8 mouse cellular contexts compared by ENCODE assay signal in the genomic region with DNA sequence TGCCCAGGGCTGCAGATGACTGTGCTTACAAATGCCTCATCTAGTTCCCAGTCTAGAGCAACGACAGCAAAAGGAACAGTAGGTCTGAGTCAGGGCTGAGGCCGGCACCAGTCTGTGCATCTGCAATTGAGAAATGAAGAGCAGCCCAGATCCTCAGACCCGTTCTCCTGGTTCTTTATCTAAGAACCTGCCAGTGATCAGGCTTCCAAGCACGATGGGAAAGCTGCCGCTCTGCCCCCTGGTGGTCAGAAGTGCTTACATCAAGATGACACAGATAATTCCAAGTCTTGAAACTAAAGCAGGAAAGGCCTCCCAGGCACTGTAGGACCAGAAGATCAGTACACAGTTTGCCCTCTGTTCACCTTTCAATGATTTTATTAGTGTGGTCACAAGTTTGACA. TPM values are rescaled to one million over a fixed set of nuclear protein-coding genes. Genes with fewer than 3 reads are reported as not detected.
DNase-seq lines count a peak whose midpoint lies in the region; ATAC-seq and TF ChIP-seq lines count a peak whose summit lies in the region.

No protein-coding gene starts in this region.

- peak; percentile 54 for ATAC-seq in Patski
- ATAC-seq in forebrain, embryonic 16.5 days: peak; percentile 74
- peak; percentile 49; the same call in 1 of the 2 replicates for ATAC-seq in hindbrain, embryonic 14.5 days (ENCODE audit: low FRiP score)
- peak; percentile 94 for ATAC-seq in megakaryocyte progenitor cell, adult 5-6 weeks (replicated peaks; ENCODE audit: poor library complexity)

- H3K27me3 ChIP-seq in Patski: no peaks in the 10 kb centered on the region
- H3K27me3 ChIP-seq in forebrain, embryonic 16.5 days (replicated peaks; ENCODE audit: control insufficient read depth, insufficient read depth, low read length): no peaks in the 10 kb centered on the region
- H3K27me3 ChIP-seq in hindbrain, embryonic 14.5 days (ENCODE audit: control insufficient read depth, insufficient read depth, low read length): no peaks in the 10 kb centered on the region

- CTCF ChIA-PET in Patski (lab: Charles Lee): interaction anchor here (1.0 to 1.3 kb wide), 3 partner anchors 11 to 168 kb away, joined by 3 to 5 read pairs (median 4); no protein-coding TSS in a partner anchor

- POLR2A ChIA-PET in Patski (lab: Charles Lee): interaction anchor here (0.5 kb wide), 1 partner anchor 241 kb away, joined by 3 read pairs; no protein-coding TSS in a partner anchor

- 19% methylated on average over 5 of the region's 5 CpGs for WGBS in forebrain, embryonic 16.5 days
- 23% methylated on average over 5 of the region's 5 CpGs for WGBS in hindbrain, embryonic 14.5 days

- H3K4me3 ChIP-seq in forebrain, embryonic 16.5 days (replicated peaks; ENCODE audit: low read length): no peak overlapping the region
- no peak overlapping the region for H3K4me3 ChIP-seq in hindbrain, embryonic 14.5 days (replicated peaks; ENCODE audit: low read length)

- DNase-seq in Patski (ENCODE audit: low read depth, low spot score): no peak
- DNase-seq in cerebellum, adult 11-12 months: peak; percentile 75
- DNase-seq in hindbrain, embryonic 14.5 days (ENCODE audit: low spot score): peak; percentile 94
- DNase-seq in layer of hippocampus, postnatal 14 days (ENCODE audit: low spot score in 2 of 2): peak; percentile 85 to 91
- peak; percentile 79 for DNase-seq in right cerebral cortex, postnatal 25 days
- DNase-seq in urinary bladder, postnatal 4 days (ENCODE audit: low spot score in 2 of 2): peak; percentile 54 to 79

- TF ChIP-seq CTCF in Patski (IDR thresholded peaks at IDR 0.05): peak; percentile 78

- peaks cover 22% of the 10 kb centered on the region for H3K36me3 ChIP-seq in forebrain, embryonic 16.5 days (ENCODE audit: control insufficient read depth, insufficient read depth)
- peaks cover 65% of the 10 kb centered on the region for H3K36me3 ChIP-seq in hindbrain, embryonic 14.5 days (replicated peaks; ENCODE audit: control insufficient read depth, insufficient read depth)

- H3K27ac ChIP-seq in forebrain, embryonic 16.5 days (ENCODE audit: low read length): no peak overlapping the region
- no peak overlapping the region for H3K27ac ChIP-seq in hindbrain, embryonic 14.5 days

- H3K9me3 ChIP-seq in forebrain, embryonic 16.5 days (ENCODE audit: control insufficient read depth, low read length): no peaks in the 10 kb centered on the region
- H3K9me3 ChIP-seq in hindbrain, embryonic 14.5 days (ENCODE audit: control insufficient read depth, low read length): no peaks in the 10 kb centered on the region

- H3K4me1 ChIP-seq in forebrain, embryonic 16.5 days (replicated peaks; ENCODE audit: control insufficient read depth, insufficient read depth, low read length): no peaks in the 10 kb centered on the region
- H3K4me1 ChIP-seq in hindbrain, embryonic 14.5 days (replicated peaks; ENCODE audit: control insufficient read depth, insufficient read depth, low read length): no peaks in the 10 kb centered on the region

- H3K9ac ChIP-seq in forebrain, embryonic 16.5 days (replicated peaks; ENCODE audit: low read depth, low read length): no peak overlapping the region
- no peak overlapping the region for H3K9ac ChIP-seq in hindbrain, embryonic 14.5 days

- no peak overlapping the region for H3K4me2 ChIP-seq in forebrain, embryonic 16.5 days (ENCODE audit: low read length)
- H3K4me2 ChIP-seq in hindbrain, embryonic 14.5 days (replicated peaks): no peak overlapping the region

- in situ Hi-C loops in Patski (cut with MboI; ENCODE audit: low pct_unique_long_range_greater_than_20kb): loop anchor here (10.0 to 25.0 kb wide), 2 partner anchors 383 to 576 kb away; partner anchors contain the start of gene Rps15a

RNA-seq across cellular contexts. Expression of gene Gde1, which starts 17.4 kb away (rescaled TPM):
- polyA plus RNA-seq in Patski (2021): 113 TPM
- 166 and 174 TPM in 2 replicates for polyA plus RNA-seq in forebrain, embryonic 16.5 days (2015; fragmentation: Nextera tagmentation; extraction: Ambion mirVana)
- polyA plus RNA-seq in hindbrain, embryonic 14.5 days (2014; fragmentation: Nextera tagmentation; extraction: Ambion mirVana): 228 and 243 TPM in 2 replicates
- 100 to 1,000 TPM; 247 to 250 TPM for total RNA-seq in layer of hippocampus, postnatal 14 days (2021)
- total RNA-seq in megakaryocyte progenitor cell, adult 5-6 weeks (2015): 44.1 and 48.5 TPM in 2 replicates
- total RNA-seq in megakaryocyte progenitor cell, adult 5-6 weeks (2017): 29.9 and 40.7 TPM in 2 replicates

RNA-seq across cellular contexts. Expression of gene Ccp110, which starts 24.2 kb away (rescaled TPM):
- polyA plus RNA-seq in Patski (2021): 21.3 TPM
- polyA plus RNA-seq in forebrain, embryonic 16.5 days (2015; fragmentation: Nextera tagmentation; extraction: Ambion mirVana): 40.0 and 42.4 TPM in 2 replicates
- 18.5 and 18.7 TPM in 2 replicates for polyA plus RNA-seq in hindbrain, embryonic 14.5 days (2014; fragmentation: Nextera tagmentation; extraction: Ambion mirVana)
- 10 to 100 TPM; 36.2 TPM for total RNA-seq in layer of hippocampus, postnatal 14 days (2021)
- total RNA-seq in megakaryocyte progenitor cell, adult 5-6 weeks (2015): 24.0 and 25.0 TPM in 2 replicates
- total RNA-seq in megakaryocyte progenitor cell, adult 5-6 weeks (2017): 16.2 and 20.2 TPM in 2 replicates

RNA-seq across cellular contexts. Expression of gene Vps35l, which starts 51.8 kb away (rescaled TPM):
- polyA plus RNA-seq in Patski (2021): 107 TPM
- 103 and 109 TPM in 2 replicates for polyA plus RNA-seq in forebrain, embryonic 16.5 days (2015; fragmentation: Nextera tagmentation; extraction: Ambion mirVana)
- 93.9 and 101 TPM in 2 replicates for polyA plus RNA-seq in hindbrain, embryonic 14.5 days (2014; fragmentation: Nextera tagmentation; extraction: Ambion mirVana)
- total RNA-seq in layer of hippocampus, postnatal 14 days (2021): 10 to 100 TPM; 59.5 to 61.9 TPM
- total RNA-seq in megakaryocyte progenitor cell, adult 5-6 weeks (2015): 41.7 and 45.1 TPM in 2 replicates
- total RNA-seq in megakaryocyte progenitor cell, adult 5-6 weeks (2017): 37.4 and 37.9 TPM in 2 replicates
